Mouse (Mus musculus): Measurements from ENCODE around the gene Plcg2. TPM values are rescaled to one million over a fixed set of nuclear protein-coding genes. Genes with fewer than 3 reads are reported as not detected.

Plcg2 gene
- polyA plus RNA-seq, 1 experiment from 2014 or later: 5.1 TPM

DNA sequence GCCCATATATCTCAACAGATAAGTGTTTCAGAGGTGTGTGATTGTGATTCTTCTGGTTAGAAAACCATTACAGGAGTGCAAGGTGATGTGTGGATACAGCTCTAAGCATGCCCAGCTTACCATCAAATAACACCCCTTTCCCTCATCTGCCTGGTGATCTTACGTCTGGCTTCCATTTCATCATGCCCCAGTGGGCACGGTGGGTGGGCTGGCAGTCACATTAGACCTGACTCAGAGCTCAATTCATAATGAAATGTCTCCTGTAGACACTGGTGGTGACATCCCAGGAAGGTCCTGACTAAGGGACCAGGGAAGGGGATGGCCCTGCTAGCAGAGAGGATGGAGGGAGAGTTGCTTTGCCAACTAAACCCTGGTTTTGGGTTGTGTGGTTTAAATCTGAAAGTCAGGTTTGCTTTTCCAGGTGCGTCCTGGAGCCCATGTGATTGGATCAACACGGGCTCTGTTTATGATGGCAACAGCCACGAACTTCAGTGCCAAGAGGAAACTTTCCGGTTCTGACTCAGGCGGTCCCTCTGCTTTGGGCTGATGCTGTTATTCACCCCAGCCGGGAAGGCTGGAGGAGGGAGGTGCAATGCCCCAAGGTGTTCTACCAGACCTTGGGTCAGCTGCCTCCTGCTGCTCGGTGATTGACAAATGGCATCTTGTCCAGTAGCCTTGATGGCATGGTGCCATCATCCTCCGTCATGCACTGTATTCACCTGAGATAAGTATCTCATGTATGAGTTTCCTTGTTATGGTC, 9.7 kb upstream of the Plcg2 start:
- H3K4me3 ChIP-seq (replicated peaks): no peak overlapping the region
- no peaks in the 10 kb centered on the region for H3K36me3 ChIP-seq
- no peak overlapping the region for H3K9ac ChIP-seq
- 0 out of 2 replicates have a peak, but pooled peaks cover 6% of the 10 kb centered on the region for H3K27me3 ChIP-seq
- no peak for ATAC-seq (replicated peaks; ENCODE audit: low FRiP score)
- H3K4me2 ChIP-seq: no peak overlapping the region
- WGBS: 77% methylated on average over 10 of the region's 10 CpGs
- no peak overlapping the region for H3K27ac ChIP-seq
- H3K4me1 ChIP-seq: no peaks in the 10 kb centered on the region
- H3K9me3 ChIP-seq (replicated peaks): no peaks in the 10 kb centered on the region

- WGBS: 20% methylated on average over 9 of the region's 9 CpGs
- no peak for ATAC-seq (replicated peaks; ENCODE audit: low FRiP score)
Observed at GRCm38 (mm10) chr8:117493543-117493942, 4.5 kb upstream of the Plcg2 start.

GRCm38 (mm10) chr8:117494874-117495273, 3.2 kb upstream of the Plcg2 start:
- Histone ChIP-seq H3K9ac (no peak overlapping the region), H3K4me3 (replicated peaks) (no peak overlapping the region), H3K36me3 (no peaks in the 10 kb centered on the region), H3K4me1 (peaks cover 16% of the 10 kb centered on the region), H3K4me2 (no peak overlapping the region), H3K27ac (no peak overlapping the region), H3K27me3 (peaks cover 40% of the 10 kb centered on the region), H3K9me3 (replicated peaks) (no peaks in the 10 kb centered on the region)
- no peak for ATAC-seq (replicated peaks; ENCODE audit: low FRiP score)
- 66% methylated on average over 2 of the region's 2 CpGs for WGBS

More at GRCm38 (mm10) chr8:117493543-117493942, 4.5 kb upstream of the Plcg2 start:
- Histone ChIP-seq H3K9me3 (replicated peaks) (no peaks in the 10 kb centered on the region), H3K4me2 (no peak overlapping the region), H3K9ac (no peak overlapping the region), H3K27ac (no peak overlapping the region), H3K4me1 (peaks cover 8% of the 10 kb centered on the region), H3K36me3 (no peaks in the 10 kb centered on the region), H3K27me3 (peaks cover 31% of the 10 kb centered on the region), H3K4me3 (replicated peaks) (no peak overlapping the region)

DNA sequence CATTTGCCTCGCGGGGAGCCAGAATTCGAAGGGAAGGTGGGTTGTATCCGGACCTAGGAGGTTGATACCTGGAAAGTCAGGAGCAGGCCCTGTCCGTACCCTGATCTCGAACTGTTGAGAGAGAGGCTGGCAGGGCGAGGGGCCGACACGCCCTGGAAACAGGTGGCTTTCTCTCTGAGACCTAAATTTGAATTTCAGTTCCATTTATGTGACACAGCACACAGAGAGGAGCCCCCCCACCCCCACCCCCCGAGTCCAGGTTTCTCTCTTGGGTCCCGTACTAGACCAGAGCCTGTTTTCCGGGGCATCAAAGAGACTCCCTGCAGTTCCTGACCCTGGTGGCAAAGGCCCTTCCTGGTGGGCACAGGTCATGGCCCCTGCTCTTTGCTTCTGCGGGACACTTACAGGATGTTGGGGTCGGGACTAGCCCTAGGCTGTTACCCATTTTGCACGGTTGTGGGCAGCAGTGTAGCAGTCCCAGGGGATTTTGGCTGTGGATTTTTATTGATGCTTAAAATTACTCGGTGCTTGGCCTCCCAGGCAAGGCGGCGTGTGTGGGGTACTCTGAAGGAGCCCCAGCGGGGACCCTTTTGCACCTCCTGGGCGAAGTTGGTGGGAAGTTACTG, 937 bp downstream of the Plcg2 start:
- peak; percentile 7; the same call in 1 of the 2 replicates for ATAC-seq (replicated peaks; ENCODE audit: low FRiP score)
- Histone ChIP-seq H3K9me3 (replicated peaks) (no peaks in the 10 kb centered on the region), H3K4me2 (peak overlapping the region; percentile 100), H3K27me3 (peaks cover 27% of the 10 kb centered on the region), H3K4me1 (peaks cover 16% of the 10 kb centered on the region), H3K4me3 (replicated peaks) (peak overlapping the region; percentile 69), H3K27ac (no peak overlapping the region), H3K9ac (peak overlapping the region; percentile 62; the same call in 1 of the 2 replicates), H3K36me3 (no peaks in the 10 kb centered on the region)
- WGBS: 13% methylated on average over 20 of the region's 20 CpGs

GRCm38 (mm10) chr8:117500232-117500823, 2.2 kb downstream of the Plcg2 start:
- Histone ChIP-seq H3K27ac (no peak overlapping the region), H3K27me3 (peaks cover 26% of the 10 kb centered on the region), H3K9me3 (replicated peaks) (no peaks in the 10 kb centered on the region), H3K9ac (no peak overlapping the region), H3K4me1 (peaks cover 16% of the 10 kb centered on the region), H3K4me2 (no peak overlapping the region), H3K4me3 (replicated peaks) (no peak overlapping the region), H3K36me3 (no peaks in the 10 kb centered on the region)
- ATAC-seq (replicated peaks; ENCODE audit: low FRiP score): no peak
- whole genome bisulfite sequencing: 75% methylated on average over 5 of the region's 5 CpGs

- Histone ChIP-seq H3K4me1 (peaks cover 16% of the 10 kb centered on the region), H3K9me3 (replicated peaks) (no peaks in the 10 kb centered on the region), H3K36me3 (no peaks in the 10 kb centered on the region), H3K4me2 (no peak overlapping the region), H3K27ac (no peak overlapping the region), H3K9ac (no peak overlapping the region), H3K4me3 (replicated peaks) (no peak overlapping the region), H3K27me3 (peaks cover 26% of the 10 kb centered on the region)
- WGBS: 92% methylated on average over 6 of the region's 6 CpGs
- no peak for ATAC-seq (replicated peaks; ENCODE audit: low FRiP score)
Observed at GRCm38 (mm10) chr8:117501323-117501722, 3.2 kb downstream of the Plcg2 start.

- H3K9me3 ChIP-seq (replicated peaks): no peaks in the 10 kb centered on the region
- H3K4me2 ChIP-seq: no peak overlapping the region
- WGBS: 79% methylated on average over 13 of the region's 13 CpGs
- H3K27me3 ChIP-seq: peaks cover 9% of the 10 kb centered on the region
- no peak overlapping the region for H3K4me3 ChIP-seq (replicated peaks)
- no peak for ATAC-seq (replicated peaks; ENCODE audit: low FRiP score)
- H3K4me1 ChIP-seq: peaks cover 8% of the 10 kb centered on the region
- H3K9ac ChIP-seq: no peak overlapping the region
- H3K27ac ChIP-seq: no peak overlapping the region
- H3K36me3 ChIP-seq: no peaks in the 10 kb centered on the region
Observed at GRCm38 (mm10) chr8:117503405-117504069, 5.4 kb downstream of the Plcg2 start.

DNA sequence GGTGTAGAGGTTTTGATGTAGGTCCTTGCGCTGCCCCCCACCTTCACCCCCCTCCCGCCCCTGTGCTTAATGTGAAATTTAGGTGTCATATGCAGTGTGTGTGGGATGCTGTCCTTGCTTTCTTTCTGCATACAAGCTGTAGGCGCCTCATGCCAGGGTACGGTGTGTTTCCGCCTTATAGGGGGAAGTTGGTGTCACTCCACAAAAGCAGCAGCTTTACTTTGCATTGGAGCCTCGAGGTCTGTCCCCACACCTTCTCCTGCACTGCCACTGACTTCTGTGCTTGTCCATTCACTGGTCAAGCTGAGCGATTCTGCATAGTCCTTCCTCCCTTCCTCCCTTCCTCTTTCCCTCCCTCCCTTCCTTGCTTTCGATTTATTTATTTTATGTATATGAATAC, 9.6 kb downstream of the Plcg2 start:
- Histone ChIP-seq H3K4me1 (no peaks in the 10 kb centered on the region), H3K9ac (no peak overlapping the region), H3K27ac (no peak overlapping the region), H3K36me3 (no peaks in the 10 kb centered on the region), H3K4me2 (no peak overlapping the region), H3K9me3 (replicated peaks) (no peaks in the 10 kb centered on the region), H3K4me3 (replicated peaks) (no peak overlapping the region), H3K27me3 (no peaks in the 10 kb centered on the region)
- 87% methylated on average over 8 of the region's 8 CpGs for WGBS
- no peak for ATAC-seq (replicated peaks; ENCODE audit: low FRiP score)

GRCm38 (mm10) chr8:117516876-117517565, 18.9 kb downstream of the Plcg2 start:
- no peaks in the 10 kb centered on the region for H3K9me3 ChIP-seq (replicated peaks)
- H3K4me1 ChIP-seq: peaks cover 9% of the 10 kb centered on the region; the same call in 1 of the 2 replicates
- H3K27ac ChIP-seq: no peak overlapping the region
- 72% methylated on average over 14 of the region's 14 CpGs for WGBS
- 0 out of 2 replicates have a peak, but pooled peaks have one; percentile 47 for ATAC-seq (replicated peaks; ENCODE audit: low FRiP score)
- H3K4me2 ChIP-seq: no peak overlapping the region
- H3K9ac ChIP-seq: no peak overlapping the region
- no peaks in the 10 kb centered on the region for H3K27me3 ChIP-seq
- no peak overlapping the region for H3K4me3 ChIP-seq (replicated peaks)
- H3K36me3 ChIP-seq: no peaks in the 10 kb centered on the region

DNA sequence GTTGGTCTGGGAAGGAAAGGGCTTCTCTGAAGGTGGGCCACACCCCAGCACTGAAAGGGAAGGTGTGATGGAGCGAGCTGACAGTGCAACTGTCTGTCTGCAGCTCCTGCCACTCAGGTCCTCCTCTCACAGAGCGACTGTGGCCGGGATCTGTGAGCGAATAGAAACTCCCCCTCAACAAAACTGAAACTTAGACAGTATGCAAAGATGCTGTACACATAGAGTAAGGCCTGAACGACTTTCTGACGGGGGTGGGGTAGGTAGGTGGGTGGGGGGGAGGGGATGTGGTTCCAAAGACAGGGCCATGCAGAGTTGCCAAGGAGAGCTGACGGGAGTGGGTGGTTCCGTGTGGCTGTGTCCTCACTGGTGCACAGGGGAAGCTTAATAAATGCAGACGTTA, 19.8 kb downstream of the Plcg2 start:
- ATAC-seq (replicated peaks; ENCODE audit: low FRiP score): no peak
- 76% methylated on average over 9 of the region's 9 CpGs for WGBS
- Histone ChIP-seq H3K9me3 (replicated peaks) (no peaks in the 10 kb centered on the region), H3K9ac (no peak overlapping the region), H3K4me2 (no peak overlapping the region), H3K4me1 (peaks cover 8% of the 10 kb centered on the region; the same call in 1 of the 2 replicates), H3K27ac (no peak overlapping the region), H3K36me3 (no peaks in the 10 kb centered on the region), H3K4me3 (replicated peaks) (no peak overlapping the region), H3K27me3 (no peaks in the 10 kb centered on the region)

DNA sequence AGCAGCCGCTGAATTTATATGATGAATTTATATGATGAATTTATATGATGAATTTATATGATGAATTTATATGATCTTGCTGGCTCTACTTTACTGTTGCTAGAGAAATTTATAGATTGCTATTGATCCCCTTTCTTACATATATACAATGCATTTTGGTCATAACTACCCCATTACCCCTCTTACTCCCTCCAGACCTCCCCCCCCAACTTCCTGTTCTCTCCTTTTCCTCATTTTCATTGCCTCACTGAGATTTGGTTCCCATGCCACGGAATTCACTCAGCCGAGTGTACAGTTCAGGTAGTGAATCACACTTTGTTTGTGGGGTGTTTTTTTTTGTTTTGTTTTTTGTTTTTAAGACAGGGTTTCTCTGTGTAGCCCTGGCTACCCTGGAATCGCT, 20.8 kb downstream of the Plcg2 start:
- no peaks in the 10 kb centered on the region for H3K36me3 ChIP-seq
- no peaks in the 10 kb centered on the region for H3K27me3 ChIP-seq
- H3K4me3 ChIP-seq (replicated peaks): no peak overlapping the region
- H3K9me3 ChIP-seq (replicated peaks): no peaks in the 10 kb centered on the region
- no peak for ATAC-seq (replicated peaks; ENCODE audit: low FRiP score)
- H3K4me1 ChIP-seq: peaks cover 6% of the 10 kb centered on the region; the same call in 1 of the 2 replicates
- H3K4me2 ChIP-seq: no peak overlapping the region
- H3K27ac ChIP-seq: no peak overlapping the region
- 67% methylated on average over 4 of the region's 4 CpGs for WGBS
- H3K9ac ChIP-seq: no peak overlapping the region

Data from kidney, embryonic 15.5 days (tissue).